Mouse (Mus musculus): ENCODE results near the gene Camk2d.
A peak's percentile ranks its signal among the peaks of the same experiment; 100 is the strongest.

Camk2d gene

DNA sequence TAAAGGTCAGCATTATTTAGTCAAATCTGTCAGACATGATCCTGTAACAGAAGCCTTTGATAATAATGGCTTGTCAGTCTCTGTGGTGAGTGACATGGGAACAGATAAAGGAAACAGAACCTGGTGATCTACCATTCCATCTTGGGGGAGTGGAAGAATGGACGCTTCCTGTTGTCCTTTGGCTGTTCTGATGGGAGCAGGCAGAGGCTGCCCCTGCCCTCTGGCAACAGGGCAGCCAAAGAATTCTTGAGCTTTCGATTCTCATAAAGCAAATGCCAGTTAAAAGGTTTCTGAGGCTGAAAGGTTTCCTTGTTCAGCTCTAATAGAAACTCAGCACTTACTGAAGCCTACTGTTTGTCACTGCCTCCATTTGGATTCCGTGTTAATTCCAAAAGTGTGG, 60.1 kb downstream of the Camk2d start:
- DNase-seq, result no peak

DNA sequence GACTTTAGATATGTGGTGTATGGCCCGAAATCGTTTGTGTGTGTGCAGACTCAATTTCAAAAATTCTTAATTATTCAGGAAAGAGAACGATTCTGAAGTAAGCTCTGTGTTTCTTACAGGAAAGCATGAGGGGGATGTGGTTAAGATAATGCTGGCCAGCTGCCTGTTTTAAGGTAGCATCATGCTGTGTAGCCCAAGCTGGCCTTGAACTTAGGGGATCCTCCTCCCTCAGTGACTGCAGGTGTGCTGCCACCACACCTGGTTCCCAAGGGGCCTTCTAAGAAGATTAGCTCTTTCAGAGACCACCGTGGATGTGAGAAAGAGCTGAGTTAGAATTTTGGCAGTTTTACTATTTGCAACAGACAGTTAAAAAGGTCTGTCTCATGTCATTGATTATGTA, 61.8 kb downstream of the Camk2d start:
- DNase-seq, result no peak

GRCm38 (mm10) chr3:126658791-126659190, 62.7 kb downstream of the Camk2d start:
- DNase-seq, result no peak

DNA sequence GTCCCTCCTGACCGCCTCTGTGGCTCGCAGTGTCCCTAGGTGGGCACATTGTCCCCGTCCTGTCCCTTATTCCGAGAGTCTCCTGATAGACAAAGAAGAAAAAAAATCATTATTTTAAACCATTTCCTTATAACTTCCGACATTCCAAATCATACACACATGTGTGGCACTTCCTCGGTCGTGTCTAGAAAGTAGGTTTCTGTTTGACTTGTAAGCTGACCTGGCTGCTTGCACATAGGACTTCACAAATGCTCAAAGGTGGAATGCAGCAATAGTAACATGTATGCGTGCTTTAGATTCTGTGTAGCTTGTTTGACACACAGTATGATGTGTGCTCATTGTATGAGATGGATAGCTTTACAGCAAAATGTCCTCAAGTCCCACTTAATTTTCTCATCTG, 63.1 kb downstream of the Camk2d start:
- no peak for DNase-seq

GRCm38 (mm10) chr3:126659832-126660564, 63.9 kb downstream of the Camk2d start:
- no peak for DNase-seq

- peak; percentile 41 for DNase-seq
Observed at GRCm38 (mm10) chr3:126660575-126660974, 64.5 kb downstream of the Camk2d start.

GRCm38 (mm10) chr3:126660986-126661385, 64.9 kb downstream of the Camk2d start:
- DNase-seq, result no peak

GRCm38 (mm10) chr3:126661920-126662319, 65.8 kb downstream of the Camk2d start:
- DNase-seq, result no peak

GRCm38 (mm10) chr3:126663436-126663835, 67.3 kb downstream of the Camk2d start:
- DNase-seq, result no peak

GRCm38 (mm10) chr3:126665866-126666265, 69.8 kb downstream of the Camk2d start:
- no peak for DNase-seq

DNA sequence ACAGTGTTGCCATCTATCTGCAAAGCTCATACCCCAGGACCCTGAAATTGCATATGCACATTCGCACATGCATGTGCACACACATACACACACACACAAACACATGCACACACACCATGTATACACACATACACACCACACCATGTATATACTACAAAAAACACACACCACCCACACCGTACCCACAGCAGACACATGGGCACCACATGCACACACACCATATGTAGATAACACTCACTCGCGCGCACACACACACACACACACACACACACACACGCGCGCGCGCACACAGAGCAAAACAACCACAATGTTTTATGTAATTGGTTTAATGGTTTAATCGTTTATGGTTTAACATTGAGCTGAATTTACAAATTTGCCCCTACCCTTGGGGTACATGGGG, 70.9 kb downstream of the Camk2d start:
- no peak for DNase-seq

- DNase-seq, result peak; percentile 70
Observed at GRCm38 (mm10) chr3:126667451-126667850, 71.3 kb downstream of the Camk2d start.

DNA sequence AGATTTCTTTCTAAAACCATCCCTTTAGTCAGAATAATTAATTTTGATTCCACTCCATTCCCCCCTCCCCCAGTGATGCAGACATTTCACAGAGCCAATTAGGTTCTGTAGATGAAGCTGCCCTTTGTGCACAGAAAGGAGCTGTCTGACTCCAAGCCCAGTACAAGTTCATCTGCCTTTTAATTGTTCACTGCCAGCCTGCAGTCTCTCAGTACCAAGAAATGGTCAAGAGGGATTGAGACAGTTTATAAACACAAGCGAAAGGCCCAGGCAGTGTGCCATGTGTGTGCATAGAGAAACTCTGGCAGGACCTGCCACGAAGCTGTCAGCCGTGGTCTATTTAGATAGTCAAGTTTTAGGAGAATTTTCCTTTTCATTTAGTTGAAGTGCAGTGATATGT, 72.0 kb downstream of the Camk2d start:
- DNase-seq, result peak; percentile 73

GRCm38 (mm10) chr3:126668692-126669091, 72.6 kb downstream of the Camk2d start:
- DNase-seq, result no peak

- no peak for DNase-seq
Observed at GRCm38 (mm10) chr3:126670413-126670812, 74.3 kb downstream of the Camk2d start.

DNA sequence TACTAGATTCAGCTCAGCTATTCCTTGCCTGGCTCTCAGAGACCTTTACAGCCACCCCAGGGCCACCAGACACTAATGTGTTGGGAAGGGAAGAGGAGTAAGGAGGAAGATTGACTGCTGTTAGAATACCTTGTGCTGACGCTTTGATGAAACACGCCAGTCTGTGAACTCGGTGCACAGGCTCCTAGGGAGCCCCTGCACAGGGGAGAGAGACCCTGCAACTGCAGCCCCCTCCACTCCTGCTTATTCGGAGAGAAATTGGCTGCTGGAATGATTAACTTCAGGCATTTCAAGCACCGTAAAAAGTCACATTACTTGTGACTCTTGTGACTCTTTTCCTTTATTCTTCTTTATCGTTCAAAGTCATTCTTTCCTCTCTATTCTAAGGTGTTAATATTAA, 75.2 kb downstream of the Camk2d start:
- no peak for DNase-seq

DNA sequence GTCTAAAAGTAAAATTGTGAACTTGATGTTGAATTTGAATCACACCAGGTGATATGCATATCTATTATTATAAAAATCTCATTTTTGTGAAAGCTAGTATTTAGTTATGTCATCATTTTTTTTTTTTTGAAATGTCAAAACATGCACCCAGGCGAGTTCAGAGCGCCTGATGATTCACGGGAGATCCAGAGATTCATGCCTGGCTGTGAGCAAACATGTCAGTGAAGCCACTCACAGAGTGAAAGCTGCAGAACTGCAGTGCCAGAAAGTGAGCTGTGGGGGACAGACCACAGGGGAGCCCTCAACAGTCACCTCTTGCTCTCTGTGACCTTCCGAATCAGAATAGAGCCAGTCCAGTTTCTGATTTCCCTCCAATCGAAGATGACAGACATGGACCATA, 84.9 kb downstream of the Camk2d start:
- DNase-seq, result no peak

DNA sequence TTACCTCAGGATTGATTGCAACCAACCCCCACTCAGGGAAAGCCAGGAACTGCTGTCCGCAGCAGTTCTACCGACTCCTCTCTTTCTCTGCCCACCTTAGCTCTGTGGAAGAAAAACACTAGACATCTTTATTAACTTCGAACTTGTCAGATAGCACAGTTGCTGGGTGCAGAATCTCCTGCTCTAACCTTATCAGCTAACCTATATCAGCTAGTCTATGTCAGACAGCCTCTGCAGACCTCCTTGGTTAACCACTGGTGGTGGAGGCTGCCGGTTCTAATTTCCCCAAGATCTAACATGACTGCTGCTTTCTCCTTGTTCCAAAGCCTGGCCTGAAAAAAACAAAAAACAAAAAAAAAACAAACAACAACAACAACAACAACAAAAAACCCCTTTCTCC, 85.9 kb downstream of the Camk2d start:
- DNase-seq, result no peak

DNA sequence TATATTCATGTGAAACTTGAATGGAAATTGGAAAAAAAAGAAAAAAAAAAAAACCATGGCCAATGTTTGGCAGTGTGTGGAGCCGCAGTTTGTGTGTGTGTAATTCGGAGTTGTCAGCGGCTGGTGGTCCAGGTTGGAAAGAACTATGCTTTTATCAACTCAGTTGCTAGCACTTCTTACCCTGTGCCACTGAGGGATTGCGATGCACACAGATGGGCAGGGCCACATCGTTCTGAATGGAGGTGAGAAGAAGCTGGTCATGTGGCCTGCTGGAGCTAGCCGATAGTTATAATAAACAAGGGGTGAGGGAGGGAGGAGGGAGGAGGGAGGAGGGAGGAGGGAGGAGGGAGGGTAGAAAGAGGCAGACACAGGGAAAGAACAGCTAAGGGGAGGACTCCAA, 89.3 kb downstream of the Camk2d start:
- no peak for DNase-seq

GRCm38 (mm10) chr3:126687150-126687549, 91.0 kb downstream of the Camk2d start:
- no peak for DNase-seq

GRCm38 (mm10) chr3:126688516-126688915, 92.4 kb downstream of the Camk2d start:
- no peak for DNase-seq

GRCm38 (mm10) chr3:126690627-126691505, 94.8 kb downstream of the Camk2d start:
- DNase-seq, result no peak

DNA sequence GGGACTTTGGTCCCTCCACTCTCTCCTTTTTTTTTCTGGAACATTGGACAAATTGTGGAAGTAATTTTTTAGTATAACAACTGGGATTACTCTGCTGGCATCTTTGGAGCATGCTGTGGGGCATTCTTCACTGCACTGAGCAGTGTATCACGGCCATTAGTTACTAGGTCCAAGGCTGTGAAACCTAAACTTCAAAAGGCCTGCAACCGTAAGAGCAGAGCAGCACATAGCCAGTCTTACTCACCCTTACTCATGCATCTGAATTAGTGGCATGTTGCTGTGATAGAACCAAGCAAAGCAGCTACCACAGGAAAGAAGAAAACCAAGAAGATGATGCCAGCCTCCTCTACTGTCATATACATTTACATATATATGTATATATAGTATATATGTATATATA, 95.5 kb downstream of the Camk2d start:
- DNase-seq, result no peak

DNA sequence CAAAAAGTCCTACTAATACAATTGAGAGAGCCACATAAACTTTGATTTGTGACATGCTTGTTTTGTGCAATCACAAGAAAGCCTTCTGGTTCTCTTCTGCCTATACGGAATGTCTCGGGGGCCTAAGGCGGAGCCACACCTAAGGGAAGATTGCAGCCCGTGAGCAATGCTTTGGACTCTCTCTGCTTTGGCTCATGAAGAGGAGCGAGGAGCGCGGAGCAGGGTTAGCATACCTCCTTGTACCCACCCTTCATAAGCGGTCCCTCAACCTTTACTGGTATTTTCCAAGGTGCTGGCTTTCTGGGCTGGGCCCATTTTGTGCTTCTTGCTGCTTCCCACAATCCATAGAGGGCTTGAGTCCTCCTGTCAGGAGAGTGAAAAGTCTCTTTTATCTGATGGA, 96.7 kb downstream of the Camk2d start:
- peak; percentile 19 for DNase-seq
